Mouse (Mus musculus): ENCODE results near the gene Pidd1. TPM values are rescaled to one million over a fixed set of nuclear protein-coding genes. Genes with fewer than 3 reads are reported as not detected.

Pidd1 gene
- polyA plus RNA-seq, 1 experiment from 2014 or later, result 7.3 TPM

GRCm38 (mm10) chr7:141435129-141435855, 8.5 kb downstream of the Pidd1 start:
- Histone ChIP-seq H3K36me3 (ENCODE audit: control insufficient read depth, insufficient read depth, low read length) (peaks cover 25% of the 10 kb centered on the region), H3K9ac (ENCODE audit: low read depth, low read length) (peak overlapping the region; percentile 66), H3K4me1 (ENCODE audit: control insufficient read depth, insufficient read depth, low read length) (peaks cover 33% of the 10 kb centered on the region), H3K27me3 (replicated peaks; ENCODE audit: control insufficient read depth, insufficient read depth, low read length) (no peaks in the 10 kb centered on the region), H3K27ac (ENCODE audit: low read length) (peak overlapping the region; percentile 48), H3K4me2 (ENCODE audit: low read depth, low read length) (peak overlapping the region; percentile 85), H3K4me3 (ENCODE audit: low read length) (peak overlapping the region; percentile 53), H3K9me3 (ENCODE audit: control insufficient read depth, low read length) (no peaks in the 10 kb centered on the region)
- ATAC-seq, result peak; percentile 41
- 6% methylated on average over 17 of the region's 17 CpGs for WGBS

GRCm38 (mm10) chr7:141434464-141434863, 9.4 kb downstream of the Pidd1 start:
- no peak for ATAC-seq
- Histone ChIP-seq H3K4me1 (ENCODE audit: control insufficient read depth, insufficient read depth, low read length) (peaks cover 40% of the 10 kb centered on the region), H3K4me3 (ENCODE audit: low read length) (peak overlapping the region; percentile 53), H3K4me2 (ENCODE audit: low read depth, low read length) (peak overlapping the region; percentile 85), H3K9me3 (ENCODE audit: control insufficient read depth, low read length) (no peaks in the 10 kb centered on the region), H3K27ac (ENCODE audit: low read length) (peak overlapping the region; percentile 5), H3K27me3 (replicated peaks; ENCODE audit: control insufficient read depth, insufficient read depth, low read length) (no peaks in the 10 kb centered on the region), H3K36me3 (ENCODE audit: control insufficient read depth, insufficient read depth, low read length) (peaks cover 26% of the 10 kb centered on the region), H3K9ac (ENCODE audit: low read depth, low read length) (peak overlapping the region; percentile 66)
- WGBS, result 19% methylated on average over 8 of the region's 8 CpGs

- peak overlapping the region; percentile 53 for H3K4me3 ChIP-seq (ENCODE audit: low read length)
- peaks cover 42% of the 10 kb centered on the region for H3K4me1 ChIP-seq (ENCODE audit: control insufficient read depth, insufficient read depth, low read length)
- no peaks in the 10 kb centered on the region for H3K27me3 ChIP-seq (replicated peaks; ENCODE audit: control insufficient read depth, insufficient read depth, low read length)
- peak overlapping the region; percentile 66 for H3K9ac ChIP-seq (ENCODE audit: low read depth, low read length)
- H3K9me3 ChIP-seq (ENCODE audit: control insufficient read depth, low read length), result no peaks in the 10 kb centered on the region
- ATAC-seq, result no peak
- no peak overlapping the region for H3K27ac ChIP-seq (ENCODE audit: low read length)
- peaks cover 26% of the 10 kb centered on the region for H3K36me3 ChIP-seq (ENCODE audit: control insufficient read depth, insufficient read depth, low read length)
- H3K4me2 ChIP-seq (ENCODE audit: low read depth, low read length), result peak overlapping the region; percentile 85
- WGBS, result 74% methylated on average over 15 of the region's 15 CpGs
Measured at GRCm38 (mm10) chr7:141433517-141434400, 10.1 kb downstream of the Pidd1 start.

- Histone ChIP-seq H3K36me3 (ENCODE audit: control insufficient read depth, insufficient read depth, low read length) (peaks cover 21% of the 10 kb centered on the region), H3K27me3 (replicated peaks; ENCODE audit: control insufficient read depth, insufficient read depth, low read length) (no peaks in the 10 kb centered on the region), H3K9ac (ENCODE audit: low read depth, low read length) (no peak overlapping the region), H3K4me3 (ENCODE audit: low read length) (no peak overlapping the region), H3K27ac (ENCODE audit: low read length) (no peak overlapping the region), H3K4me2 (ENCODE audit: low read depth, low read length) (no peak overlapping the region), H3K9me3 (ENCODE audit: control insufficient read depth, low read length) (no peaks in the 10 kb centered on the region), H3K4me1 (ENCODE audit: control insufficient read depth, insufficient read depth, low read length) (peaks cover 42% of the 10 kb centered on the region)
- 86% methylated on average over 6 of the region's 6 CpGs for WGBS
- ATAC-seq, result no peak
Measured at GRCm38 (mm10) chr7:141432741-141433516, 10.9 kb downstream of the Pidd1 start.

- no peak for ATAC-seq
- WGBS, result 83% methylated on average over 8 of the region's 8 CpGs
Measured at GRCm38 (mm10) chr7:141432186-141432611, 11.6 kb downstream of the Pidd1 start.

GRCm38 (mm10) chr7:141431434-141432185, 12.2 kb downstream of the Pidd1 start:
- no peak overlapping the region for H3K4me2 ChIP-seq (ENCODE audit: low read depth, low read length)
- H3K27me3 ChIP-seq (replicated peaks; ENCODE audit: control insufficient read depth, insufficient read depth, low read length), result no peaks in the 10 kb centered on the region
- no peak overlapping the region for H3K9ac ChIP-seq (ENCODE audit: low read depth, low read length)
- no peaks in the 10 kb centered on the region for H3K9me3 ChIP-seq (ENCODE audit: control insufficient read depth, low read length)
- H3K27ac ChIP-seq (ENCODE audit: low read length), result no peak overlapping the region
- H3K36me3 ChIP-seq (ENCODE audit: control insufficient read depth, insufficient read depth, low read length), result peaks cover 21% of the 10 kb centered on the region
- ATAC-seq, result no peak
- 94% methylated on average over 19 of the region's 19 CpGs for WGBS
- no peak overlapping the region for H3K4me3 ChIP-seq (ENCODE audit: low read length)
- H3K4me1 ChIP-seq (ENCODE audit: control insufficient read depth, insufficient read depth, low read length), result peaks cover 39% of the 10 kb centered on the region

More at GRCm38 (mm10) chr7:141432186-141432611, 11.6 kb downstream of the Pidd1 start:
- Histone ChIP-seq H3K9ac (ENCODE audit: low read depth, low read length) (peak overlapping the region; percentile 14; the same call in 1 of the 2 replicates), H3K4me2 (ENCODE audit: low read depth, low read length) (no peak overlapping the region), H3K9me3 (ENCODE audit: control insufficient read depth, low read length) (no peaks in the 10 kb centered on the region), H3K4me3 (ENCODE audit: low read length) (no peak overlapping the region), H3K27ac (ENCODE audit: low read length) (no peak overlapping the region), H3K27me3 (replicated peaks; ENCODE audit: control insufficient read depth, insufficient read depth, low read length) (no peaks in the 10 kb centered on the region), H3K4me1 (ENCODE audit: control insufficient read depth, insufficient read depth, low read length) (peaks cover 42% of the 10 kb centered on the region), H3K36me3 (ENCODE audit: control insufficient read depth, insufficient read depth, low read length) (peaks cover 21% of the 10 kb centered on the region)

- Histone ChIP-seq H3K27me3 (replicated peaks; ENCODE audit: control insufficient read depth, insufficient read depth, low read length) (no peaks in the 10 kb centered on the region), H3K4me1 (ENCODE audit: control insufficient read depth, insufficient read depth, low read length) (peaks cover 31% of the 10 kb centered on the region), H3K4me2 (ENCODE audit: low read depth, low read length) (no peak overlapping the region), H3K9ac (ENCODE audit: low read depth, low read length) (0 out of 2 replicates have a peak overlapping the region, but pooled peaks have one; percentile 14), H3K4me3 (ENCODE audit: low read length) (no peak overlapping the region), H3K36me3 (ENCODE audit: control insufficient read depth, insufficient read depth, low read length) (peaks cover 21% of the 10 kb centered on the region), H3K9me3 (ENCODE audit: control insufficient read depth, low read length) (no peaks in the 10 kb centered on the region), H3K27ac (ENCODE audit: low read length) (no peak overlapping the region)
- 95% methylated on average over 9 of the region's 9 CpGs for WGBS
- no peak for ATAC-seq
Measured at GRCm38 (mm10) chr7:141430585-141431240, 13.1 kb downstream of the Pidd1 start.

- no peak overlapping the region for H3K4me3 ChIP-seq (ENCODE audit: low read length)
- 0 out of 2 replicates have a peak overlapping the region, but pooled peaks have one; percentile 14 for H3K9ac ChIP-seq (ENCODE audit: low read depth, low read length)
- H3K27me3 ChIP-seq (replicated peaks; ENCODE audit: control insufficient read depth, insufficient read depth, low read length), result no peaks in the 10 kb centered on the region
- ATAC-seq, result no peak
- 59% methylated on average over 9 of the region's 9 CpGs for WGBS
- H3K4me1 ChIP-seq (ENCODE audit: control insufficient read depth, insufficient read depth, low read length), result peaks cover 24% of the 10 kb centered on the region
- no peak overlapping the region for H3K4me2 ChIP-seq (ENCODE audit: low read depth, low read length)
- H3K36me3 ChIP-seq (ENCODE audit: control insufficient read depth, insufficient read depth, low read length), result peaks cover 21% of the 10 kb centered on the region
- H3K9me3 ChIP-seq (ENCODE audit: control insufficient read depth, low read length), result no peaks in the 10 kb centered on the region
- no peak overlapping the region for H3K27ac ChIP-seq (ENCODE audit: low read length)
Measured at GRCm38 (mm10) chr7:141429840-141430584, 13.8 kb downstream of the Pidd1 start.

Measured in intestine, embryonic 16.5 days (tissue).